Mouse (Mus musculus) cortical plate, adult 2 months (tissue): ENCODE results near the gene Tex2. TPM values are rescaled to one million over a fixed set of nuclear protein-coding genes. Genes with fewer than 3 reads are reported as not detected.
A peak's percentile ranks its signal among the peaks of the same experiment; 100 is the strongest.
"Not testable (repeated sequence)": the region's sequence is repeated elsewhere in the genome, so short reads cannot be mapped to it uniquely, and the experiment has no call there.

Experiments
- H3K27ac ChIP-seq: fragments of 200-500 bp; 2 replicates; pipeline ENCODE4 v1.5.1; 2012; ENCODE audit warnings: low read length, control low read depth, inconsistent platforms; ENCODE audit not compliant: insufficient read depth
- H3K4me1 ChIP-seq: fragments of 200-500 bp; 2 replicates; pipeline ENCODE4 v1.6.1; 2011; ENCODE audit warnings: low read length; ENCODE audit not compliant: control insufficient read depth, insufficient read depth
- H3K4me3 ChIP-seq: fragments of 200-500 bp; 2 replicates; pipeline ENCODE4 v1.5.1; 2011; ENCODE audit warnings: mild to moderate bottlenecking, low read length, control low read depth; ENCODE audit not compliant: insufficient read depth
- CTCF ChIP-seq: fragments of 200-500 bp; IDR thresholded peaks from 2 replicates; pipeline ENCODE4 v1.5.1; 2011; ENCODE audit warnings: mild to moderate bottlenecking, control low read depth, low read length; ENCODE audit not compliant: insufficient read depth; ENCODE audit errors: extremely low read depth
- POLR2A ChIP-seq: fragments of 200-500 bp; IDR thresholded peaks from 2 replicates; pipeline ENCODE4 v1.6.1; 2011; ENCODE audit warnings: mild to moderate bottlenecking, low read length, control low read depth; ENCODE audit not compliant: insufficient read depth; ENCODE audit errors: extremely low read depth
- polyA plus RNA-seq: library from polyadenylated mRNA; depleted of rRNA; stranded (reverse); fragments of >200 nt; gene quantifications from 2 replicates; pipeline ENCODE4 v1.2.3, GENCODE M21; 2012

Gene Tex2
- polyA plus RNA-seq, 1 experiment: 57.3 TPM

DNA sequence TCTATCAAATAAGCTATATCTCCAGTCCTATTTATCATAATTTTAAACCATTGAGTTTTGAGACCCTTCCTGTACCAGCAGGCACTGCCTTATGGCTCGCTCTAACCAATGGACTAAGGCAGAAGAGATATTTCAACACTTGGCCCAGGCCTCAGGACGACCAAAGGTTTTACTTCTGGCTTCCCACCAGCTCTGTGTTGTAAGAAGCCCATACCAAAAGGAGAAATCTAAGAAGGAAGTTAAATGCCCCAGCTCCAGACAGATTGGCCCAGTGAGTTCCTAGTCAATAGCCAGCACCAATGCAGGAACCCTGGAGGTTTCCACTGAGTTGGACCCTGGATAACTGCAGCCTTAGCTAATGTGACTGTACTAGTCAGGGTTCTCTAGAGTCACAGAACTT is 10.4 kb upstream of the Tex2 start:
- Histone ChIP-seq H3K27ac (no peak overlapping the region), H3K4me3 (no peak overlapping the region), H3K4me1 (no peaks in the 10 kb centered on the region)
- TF ChIP-seq POLR2A: no peak
- no peak for TF ChIP-seq CTCF

DNA sequence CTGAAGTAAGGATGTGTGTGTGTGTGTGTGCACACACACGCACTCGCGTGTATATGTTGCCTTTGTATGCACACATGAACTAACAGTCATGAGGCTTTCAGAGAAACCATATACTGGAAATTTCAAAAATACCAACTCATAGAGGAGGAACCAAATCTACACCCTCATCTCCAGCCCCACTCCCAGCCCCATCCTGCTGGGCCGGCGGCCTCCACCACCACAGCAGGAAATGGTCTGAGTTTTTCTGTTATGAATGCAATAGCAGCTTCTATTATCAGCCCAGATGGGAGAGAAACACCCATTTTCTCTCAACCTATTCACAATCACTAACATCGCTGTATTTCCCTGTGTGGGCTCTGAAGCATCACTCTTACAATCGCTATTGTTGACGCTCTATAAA is 8.8 kb upstream of the Tex2 start:
- Histone ChIP-seq H3K27ac (no peak overlapping the region), H3K4me1 (no peaks in the 10 kb centered on the region), H3K4me3 (no peak overlapping the region)
- TF ChIP-seq CTCF (no peak), POLR2A (no peak)

DNA sequence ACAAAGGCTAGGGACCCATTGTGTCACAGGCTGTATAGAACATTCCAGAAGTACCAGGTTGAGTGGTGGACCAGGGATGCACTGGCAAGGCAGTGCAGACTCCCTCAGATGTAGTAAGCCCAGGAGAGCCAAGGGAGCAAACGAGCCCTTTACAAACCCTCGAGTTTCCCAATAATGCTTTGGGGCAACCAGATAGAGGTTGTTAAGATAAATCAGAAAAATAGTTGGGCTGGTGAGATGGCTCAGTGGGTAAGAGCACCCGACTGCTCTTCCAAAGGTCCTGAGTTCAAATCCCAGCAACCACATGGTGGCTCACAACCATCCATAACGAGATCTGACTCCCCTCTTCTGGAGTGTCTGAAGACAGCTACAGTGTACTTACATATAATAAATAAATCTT is 5.5 kb upstream of the Tex2 start:
- not testable (repeated sequence) for H3K27ac ChIP-seq, H3K4me3 ChIP-seq, H3K4me1 ChIP-seq

DNA sequence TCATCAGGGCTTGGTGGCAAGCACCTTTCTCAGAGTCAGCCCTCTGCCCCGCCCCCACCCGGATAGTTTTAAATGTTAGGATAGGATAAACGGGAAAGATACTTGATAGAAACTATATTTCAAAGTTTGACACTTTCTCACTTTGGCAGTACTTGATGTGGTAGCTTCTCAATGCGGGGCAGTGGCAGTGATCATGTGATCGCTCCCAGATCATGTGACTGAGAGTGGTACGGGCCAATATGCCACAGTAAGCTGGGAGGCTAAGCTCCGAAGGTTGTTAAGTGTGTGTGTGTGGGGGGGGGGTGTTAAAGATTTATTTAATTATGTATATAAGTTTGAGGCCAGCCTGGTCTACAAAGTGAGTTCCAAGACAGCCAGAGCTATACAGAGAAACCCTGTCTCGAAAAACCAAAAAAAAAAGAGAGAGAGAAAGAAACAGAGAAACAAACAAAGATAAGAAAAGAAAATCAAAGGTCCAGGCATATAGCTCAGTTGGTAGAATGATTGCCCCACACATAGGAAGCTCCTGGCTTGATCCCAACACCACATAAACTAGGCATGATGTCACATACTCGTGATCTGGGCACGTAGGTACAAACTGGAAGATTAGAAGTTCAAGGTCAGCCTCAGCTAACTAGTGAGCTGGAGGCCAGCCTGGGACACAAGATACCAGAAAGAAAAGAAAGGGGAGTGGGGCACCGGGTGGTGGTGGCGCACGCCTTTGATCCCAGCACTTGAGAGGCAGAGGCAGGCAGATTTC is 4.8 kb upstream of the Tex2 start:
- H3K4me3 ChIP-seq: no peak overlapping the region
- H3K4me1 ChIP-seq: no peaks in the 10 kb centered on the region
- TF ChIP-seq POLR2A: no peak
- no peak overlapping the region for H3K27ac ChIP-seq

DNA sequence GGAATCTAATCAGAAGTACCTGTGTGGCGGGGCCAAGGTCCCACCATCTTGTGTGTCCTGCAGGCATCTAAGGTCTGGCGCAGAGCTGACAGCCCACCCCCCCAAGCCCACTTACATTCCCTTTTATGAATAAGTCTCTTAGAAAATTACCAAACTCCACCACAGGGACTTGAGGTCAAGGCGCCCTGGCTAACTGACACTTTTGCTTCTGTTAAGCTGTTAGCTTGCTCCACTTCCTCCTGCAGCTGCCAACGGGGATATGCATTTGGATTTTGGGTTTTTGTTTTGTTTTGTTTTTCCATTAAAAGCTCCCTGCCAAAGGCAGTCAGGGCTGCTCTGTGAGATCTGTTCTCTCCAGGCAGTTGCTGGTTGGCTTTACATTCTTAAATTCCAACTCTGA is 2.3 kb upstream of the Tex2 start:
- Histone ChIP-seq H3K4me3 (no peak overlapping the region), H3K27ac (no peak overlapping the region), H3K4me1 (peaks cover 1% of the 10 kb centered on the region; the same call in 1 of the 2 replicates)
- TF ChIP-seq POLR2A (no peak), CTCF (no peak)

DNA sequence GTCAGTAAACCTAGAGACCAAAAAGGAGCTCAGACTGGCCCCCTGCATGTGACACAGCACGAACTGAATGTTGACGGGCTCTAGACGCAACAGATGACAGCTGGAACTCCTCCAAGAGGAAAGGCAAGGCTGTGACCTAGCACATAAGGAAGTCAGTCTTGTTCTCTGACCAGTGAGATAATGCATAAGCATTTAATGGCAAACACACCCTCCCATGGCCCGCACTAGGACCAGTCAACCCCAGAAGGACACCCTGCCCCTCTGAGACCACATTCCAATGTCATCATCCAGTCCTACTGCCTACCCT is 1.1 kb upstream of the Tex2 start:
- peaks cover 1% of the 10 kb centered on the region; the same call in 1 of the 2 replicates for H3K4me1 ChIP-seq
- H3K27ac ChIP-seq: no peak overlapping the region
- H3K4me3 ChIP-seq: no peak overlapping the region
- no peak for TF ChIP-seq POLR2A

DNA sequence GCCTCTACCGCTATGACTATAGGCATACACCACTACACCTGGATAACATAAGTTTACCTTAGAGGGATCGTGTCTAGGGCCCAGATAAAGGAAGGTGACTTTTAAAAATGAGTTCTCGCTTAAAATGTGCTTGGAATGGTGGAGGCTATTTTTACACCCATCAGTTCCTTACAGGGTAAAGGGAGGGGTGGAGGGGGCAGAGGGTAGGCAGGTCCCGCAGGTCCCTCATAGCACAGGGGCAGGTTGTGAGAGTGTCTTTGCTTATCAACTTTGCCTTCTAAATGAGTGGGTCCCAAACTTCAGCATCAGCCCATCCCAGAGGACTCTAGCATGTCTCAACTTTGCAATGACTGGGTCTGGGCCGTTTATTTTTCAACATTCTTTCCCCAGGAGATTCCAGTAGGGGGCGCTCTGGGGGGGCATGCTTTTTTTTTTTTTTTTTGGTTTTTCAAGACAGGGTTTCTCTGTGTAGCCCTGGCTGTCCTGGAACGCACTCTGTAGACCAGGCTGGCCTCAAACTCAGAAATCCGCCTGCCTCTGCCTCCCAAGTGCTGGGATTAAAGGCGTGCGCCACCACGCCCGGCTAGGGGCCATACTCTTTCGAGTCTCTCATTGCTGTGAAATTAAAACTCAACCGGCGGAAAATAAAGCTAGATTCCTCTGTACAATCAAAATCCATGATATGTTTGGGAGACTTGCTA is 565 bp upstream of the Tex2 start:
- H3K27ac ChIP-seq: no peak overlapping the region
- H3K4me1 ChIP-seq: peaks cover 1% of the 10 kb centered on the region; the same call in 1 of the 2 replicates
- no peak for TF ChIP-seq CTCF
- TF ChIP-seq POLR2A: no peak
- H3K4me3 ChIP-seq: peak overlapping the region; percentile 68; the same call in 1 of the 2 replicates

DNA sequence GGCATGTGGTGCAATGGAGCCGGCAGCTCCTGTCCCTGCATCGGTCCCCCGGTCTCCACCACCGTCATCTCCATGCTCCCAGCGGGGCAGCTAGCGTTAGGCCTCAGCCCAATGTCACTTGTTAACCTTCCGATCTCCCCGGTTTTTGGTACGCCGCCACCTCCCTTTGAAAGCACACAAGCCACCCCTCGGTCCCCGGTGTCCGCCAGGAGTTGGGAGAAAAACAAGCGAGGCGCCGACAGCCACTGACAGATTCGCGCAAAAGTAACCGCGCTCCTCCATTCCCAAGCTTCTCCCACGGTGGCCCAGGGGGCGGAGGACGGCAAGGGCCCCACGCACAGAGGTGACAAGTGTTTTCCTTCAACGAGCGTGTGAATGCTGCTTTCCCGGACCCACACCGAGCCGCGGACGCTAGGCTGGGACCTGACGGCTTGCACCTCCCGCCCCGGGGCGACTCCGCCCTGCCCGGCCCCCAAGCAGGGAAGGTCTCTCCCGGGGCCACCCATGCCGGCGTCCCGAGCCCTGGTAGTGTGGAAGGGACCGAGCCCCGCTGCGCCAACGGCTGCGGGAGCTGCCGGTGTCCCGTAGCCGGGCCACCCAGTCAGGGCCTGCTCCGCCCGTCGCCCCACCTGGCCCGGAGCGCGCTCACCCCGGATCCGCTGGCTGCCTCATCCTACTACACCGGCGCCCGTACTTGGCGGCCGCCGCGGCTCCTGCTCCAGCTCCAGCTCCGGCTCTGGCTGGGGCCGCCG is 838 bp downstream of the Tex2 start:
- TF ChIP-seq CTCF (no peak), POLR2A (0 out of 2 replicates have a peak, but pooled peaks have one; percentile 23)
- H3K4me3 ChIP-seq: peak overlapping the region; percentile 68
- peaks cover 1% of the 10 kb centered on the region; the same call in 1 of the 2 replicates for H3K4me1 ChIP-seq
- peak overlapping the region; percentile 77; the same call in 1 of the 2 replicates for H3K27ac ChIP-seq

DNA sequence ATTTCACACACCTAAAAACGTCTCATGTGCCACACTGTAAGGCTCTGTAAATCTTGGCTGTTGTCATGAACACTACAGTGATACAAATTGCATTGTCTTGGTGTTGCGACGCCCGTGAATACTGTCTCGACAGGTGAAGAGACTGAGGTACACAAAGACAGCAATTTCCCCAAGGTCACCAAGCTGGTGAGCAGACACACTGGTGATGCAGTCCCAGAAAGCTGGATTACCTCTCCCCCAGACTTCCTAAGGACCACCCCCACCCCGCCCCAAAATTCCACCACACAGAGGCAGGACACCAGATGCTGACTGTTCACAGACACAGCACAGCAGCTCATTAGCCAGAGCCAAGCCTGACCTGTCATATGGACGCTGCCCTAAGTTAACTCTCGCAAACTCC is 3.5 kb downstream of the Tex2 start:
- H3K4me3 ChIP-seq: no peak overlapping the region
- peaks cover 1% of the 10 kb centered on the region; the same call in 1 of the 2 replicates for H3K4me1 ChIP-seq
- TF ChIP-seq POLR2A (no peak), CTCF (no peak)
- H3K27ac ChIP-seq: no peak overlapping the region

DNA sequence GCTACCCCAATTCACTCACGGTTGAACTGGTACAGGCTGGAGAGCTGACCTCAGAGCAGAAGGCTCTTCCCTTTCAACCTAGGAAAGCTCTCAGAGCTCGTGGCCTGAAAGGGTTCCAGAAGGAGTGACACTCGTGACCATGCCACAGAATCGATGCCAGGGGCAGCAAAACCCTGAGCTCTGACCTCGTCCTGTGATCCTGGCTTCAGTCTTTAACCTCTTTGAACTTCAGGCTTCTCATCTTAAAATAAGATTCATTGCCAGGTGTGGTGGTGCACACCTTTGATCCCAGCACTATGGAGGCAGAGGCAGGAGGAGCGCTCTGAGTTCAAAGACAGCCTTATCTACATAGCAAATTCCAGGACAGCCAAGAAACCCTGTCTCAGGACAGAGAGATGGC is 5.9 kb downstream of the Tex2 start:
- Histone ChIP-seq H3K4me3 (no peak overlapping the region), H3K4me1 (peaks cover 1% of the 10 kb centered on the region; the same call in 1 of the 2 replicates), H3K27ac (no peak overlapping the region)
- no peak for TF ChIP-seq POLR2A
- no peak for TF ChIP-seq CTCF
